9 mouse cellular contexts compared by ENCODE assay signal in the genomic region with DNA sequence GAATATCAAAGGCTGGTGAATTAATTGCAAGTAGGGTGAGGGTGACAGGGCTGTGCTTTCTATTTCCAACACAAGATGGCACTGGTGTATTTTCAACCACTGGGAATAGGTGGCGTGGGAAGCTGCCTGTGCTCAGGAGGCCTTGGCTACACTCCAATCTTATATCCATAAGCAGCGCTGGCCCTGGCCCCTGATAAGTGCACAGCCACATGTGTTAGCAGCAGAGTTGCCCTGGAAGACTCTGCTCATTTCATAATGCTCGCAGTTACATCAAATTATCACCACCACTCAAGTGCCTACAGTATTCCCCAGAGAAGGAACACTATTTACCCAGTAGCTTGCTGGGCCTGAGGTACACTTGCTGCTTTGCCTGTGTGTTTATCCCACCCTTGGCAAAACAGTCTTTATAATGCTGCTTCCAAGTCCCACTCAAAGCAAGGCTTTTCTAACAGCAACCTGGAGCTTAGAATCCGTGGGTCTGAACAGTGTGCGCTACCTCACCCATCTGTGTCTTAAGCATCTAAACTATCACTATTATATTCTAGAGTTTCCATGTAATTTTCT.
DNase-seq lines count a peak whose midpoint lies in the region; ATAC-seq lines count a peak whose summit lies in the region.
"Had no signal": no experiment of that assay in that cellular context is flagged by ENCODE, and none has a peak within 500 bp of the region (broad histone marks: within the 10 kb centered on the region; RNA-seq: fewer than 3 reads in every experiment).

No protein-coding gene starts in this region.

- 37% methylated on average over 5 of the region's 5 CpGs for WGBS in intestine, embryonic 14.5 days
- WGBS in stomach, embryonic 15.5 days: 36% methylated on average over 5 of the region's 5 CpGs

- H3K9me3 ChIP-seq in intestine, embryonic 14.5 days (ENCODE audit: control insufficient read depth, low read length): no peaks in the 10 kb centered on the region
- H3K9me3 ChIP-seq in stomach, embryonic 15.5 days: no peaks in the 10 kb centered on the region
- H3K9me3 ChIP-seq: liver, embryonic 15.5 days had no signal

- ATAC-seq in frontal cortex, adult (ENCODE audit: low TSS enrichment): peak; percentile 98
- peak; percentile 88 for ATAC-seq in intestine, embryonic 14.5 days (replicated peaks; ENCODE audit: low FRiP score, low TSS enrichment, low read depth)
- peak; percentile 80 for ATAC-seq in megakaryocyte-erythroid progenitor cell, adult 5-6 weeks (replicated peaks; ENCODE audit: low FRiP score, low TSS enrichment, poor library complexity, severe bottlenecking)
- ATAC-seq in stomach, embryonic 15.5 days (ENCODE audit: insufficient read depth, low FRiP score, low read depth): peak; percentile 91

- H3K4me1 ChIP-seq in intestine, embryonic 14.5 days (replicated peaks; ENCODE audit: control insufficient read depth, insufficient read depth, low read length): no peaks in the 10 kb centered on the region; the same call in 1 of the 2 replicates
- no peaks in the 10 kb centered on the region for H3K4me1 ChIP-seq in stomach, embryonic 15.5 days
- H3K4me1 ChIP-seq: liver, embryonic 15.5 days had no signal

- H3K4me2 ChIP-seq in intestine, embryonic 14.5 days (ENCODE audit: low read length): no peak overlapping the region
- H3K4me2 ChIP-seq in stomach, embryonic 15.5 days: no peak overlapping the region
- H3K4me2 ChIP-seq: liver, embryonic 15.5 days had no signal

- no peak overlapping the region for H3K9ac ChIP-seq in intestine, embryonic 14.5 days (ENCODE audit: low read length)
- H3K9ac ChIP-seq in stomach, embryonic 15.5 days: no peak overlapping the region
- H3K9ac ChIP-seq: liver, embryonic 15.5 days had no signal

- no peaks in the 10 kb centered on the region for H3K36me3 ChIP-seq in intestine, embryonic 14.5 days (ENCODE audit: control insufficient read depth, insufficient read depth, low read length)
- H3K36me3 ChIP-seq in stomach, embryonic 15.5 days: no peaks in the 10 kb centered on the region
- H3K36me3 ChIP-seq: liver, embryonic 15.5 days had no signal

- H3K4me3 ChIP-seq in intestine, embryonic 14.5 days (ENCODE audit: low read depth, low read length): no peak overlapping the region
- H3K4me3 ChIP-seq in stomach, embryonic 15.5 days (replicated peaks): no peak overlapping the region
- H3K4me3 ChIP-seq: liver, embryonic 15.5 days had no signal

- no peaks in the 10 kb centered on the region for H3K27me3 ChIP-seq in intestine, embryonic 14.5 days (replicated peaks; ENCODE audit: control insufficient read depth, insufficient read depth, low read length)
- H3K27me3 ChIP-seq in stomach, embryonic 15.5 days (replicated peaks): no peaks in the 10 kb centered on the region
- H3K27me3 ChIP-seq: liver, embryonic 15.5 days had no signal

- peak; percentile 47 for DNase-seq in adipocyte (ENCODE audit: low spot score)
- DNase-seq in cerebellum, adult 9-10 months: peak; percentile 81
- DNase-seq in intestine, embryonic 14.5 days (ENCODE audit: low spot score): peak; percentile 77
- peak; percentile 33 to 53 for DNase-seq in left cerebral cortex, adult 8-10 months (ENCODE audit: low spot score in 2 of 2)
- DNase-seq in thymus, postnatal 10 days (ENCODE audit: low spot score in 2 of 2): no peak

- no peak overlapping the region for H3K27ac ChIP-seq in intestine, embryonic 14.5 days (ENCODE audit: low read depth)
- no peak overlapping the region for H3K27ac ChIP-seq in stomach, embryonic 15.5 days
- H3K27ac ChIP-seq: liver, embryonic 15.5 days had no signal

Comparison
In these comparisons a context has a peak if more than half of its experiments do, and no peak if none do; other contexts are left out.
1. DNase-seq: peak in adipocyte (single experiment), cerebellum, adult 9-10 months (single experiment), intestine, embryonic 14.5 days (single experiment) and left cerebral cortex, adult 8-10 months (2 of 2); none in thymus, postnatal 10 days (0 of 2).
2. Peak in every context shown above with its lines, with median percentiles within 50 percentile points of each other: ATAC-seq.